Mouse (Mus musculus) adrenal gland, adult (tissue): ENCODE data around the gene Kcnj11.

Source experiments
- DNase-seq, 2 experiments: peaks; one replicate each; pipeline ENCODE4 v3.0.0; 2022 to 2023; ENCODE audit warnings: low spot score in 1 of 2; ENCODE audit not compliant: inconsistent age in 2 of 2

The Kcnj11 gene

DNA sequence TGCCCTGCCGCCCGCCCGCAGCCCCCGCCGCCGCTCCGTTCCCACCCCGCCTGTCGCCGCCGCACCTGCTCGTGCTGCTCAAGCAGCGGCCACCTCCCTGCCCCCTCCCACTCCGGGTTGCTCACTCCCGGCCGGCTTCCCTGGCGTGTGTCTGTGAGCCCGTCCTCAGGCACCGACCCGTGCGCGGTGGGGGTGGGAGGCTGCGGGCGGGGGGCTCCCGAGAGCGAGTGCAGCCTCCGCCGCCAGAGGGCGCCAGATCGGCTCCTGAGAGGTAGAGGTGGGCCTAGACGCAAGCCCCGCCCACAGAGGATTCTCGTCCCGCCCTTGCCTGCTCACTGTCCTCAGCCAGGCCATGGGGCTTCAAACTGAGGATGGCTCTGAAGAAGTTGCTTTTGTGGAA is at the start of gene Kcnj11:
TSS of gene Kcnj11 (minus strand) at position 202 of the 400 bp plus-strand sequence.
- peak; percentile 77 to 86 for DNase-seq

GRCm38 (mm10) chr7:46147417-46147816 is 46.9 kb upstream of the Kcnj11 start:
- no peak for DNase-seq

DNA sequence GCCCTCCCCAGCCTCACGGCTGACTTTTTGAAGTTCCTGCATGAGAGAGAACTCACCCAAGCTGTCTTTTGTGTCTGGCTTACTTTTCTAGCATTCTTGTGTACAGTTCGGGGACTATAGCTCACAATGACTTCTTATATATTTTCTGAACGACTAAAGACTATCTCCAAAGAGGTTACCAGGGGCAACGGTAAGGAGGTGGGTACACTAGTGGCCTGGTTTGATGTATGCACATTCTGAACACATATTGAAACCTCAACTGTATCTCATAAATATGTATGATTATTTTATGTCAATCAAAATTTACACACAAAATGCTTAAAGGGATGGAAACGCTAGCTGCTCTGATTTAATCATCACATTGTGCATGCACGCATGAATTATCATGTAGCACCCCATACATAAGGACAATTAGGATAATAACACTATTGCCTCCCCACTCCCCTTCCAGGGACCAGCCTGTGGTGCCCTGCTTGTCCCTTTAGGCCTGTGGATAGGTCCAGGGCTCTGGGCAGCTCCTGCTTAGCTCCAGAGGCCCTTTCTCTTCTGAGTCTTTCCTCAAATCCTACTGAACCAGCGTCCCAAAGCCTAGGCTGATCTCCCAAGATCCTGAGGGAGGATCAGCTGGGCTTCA is 46.2 kb upstream of the Kcnj11 start:
- no peak for DNase-seq

DNA sequence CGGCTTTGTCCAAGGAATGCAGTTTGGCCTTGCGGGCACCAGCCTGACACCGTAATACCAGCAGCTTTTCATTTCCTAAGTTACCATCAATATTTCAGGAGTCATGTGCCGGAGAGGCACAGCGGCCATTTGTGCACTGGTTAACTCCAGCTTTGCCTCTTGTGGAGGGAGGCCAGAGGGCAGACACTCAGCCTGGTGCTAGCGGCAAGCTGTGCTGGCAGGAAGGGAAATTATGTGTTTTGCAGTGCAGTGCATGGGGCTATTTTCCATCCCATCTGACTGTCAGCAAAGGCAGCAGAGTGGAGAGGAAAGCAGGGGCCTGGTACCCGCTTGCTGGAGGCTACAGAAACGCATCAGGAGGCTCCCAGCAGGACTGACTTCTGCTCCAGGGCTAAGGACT is 43.5 kb upstream of the Kcnj11 start:
- DNase-seq = no peak

GRCm38 (mm10) chr7:46138329-46138930 is 37.9 kb upstream of the Kcnj11 start:
- DNase-seq = peak in 1 of 2 experiments; percentile 52

GRCm38 (mm10) chr7:46133858-46134257 is 33.3 kb upstream of the Kcnj11 start:
- no peak for DNase-seq

- DNase-seq = no peak
These were observed 31.7 kb upstream of the Kcnj11 start for GRCm38 (mm10) chr7:46132229-46132628.

- peak in 1 of 2 experiments; percentile 36 for DNase-seq
These were observed 31.2 kb upstream of the Kcnj11 start for GRCm38 (mm10) chr7:46131806-46132205.

DNA sequence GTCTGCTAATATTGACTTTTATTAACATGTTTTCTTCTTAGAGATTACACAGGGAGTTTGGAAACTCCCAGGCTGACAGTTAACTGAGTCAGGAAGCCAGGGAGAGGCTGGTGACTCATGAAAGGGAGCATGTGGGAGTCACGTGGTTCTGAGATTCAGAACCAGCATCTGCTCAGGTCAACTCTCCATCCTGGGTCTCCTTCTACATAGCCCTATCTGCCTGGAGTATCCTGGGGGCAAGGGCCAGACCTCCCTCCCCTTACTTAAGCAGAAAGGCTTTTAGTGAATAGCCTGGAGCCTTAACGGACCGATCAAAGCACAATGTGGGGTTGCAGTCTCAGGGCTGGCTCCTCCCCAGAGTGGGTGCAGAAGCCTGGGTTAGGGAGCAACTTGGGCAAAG is 30.7 kb upstream of the Kcnj11 start:
- DNase-seq = peak; percentile 54 to 75

DNA sequence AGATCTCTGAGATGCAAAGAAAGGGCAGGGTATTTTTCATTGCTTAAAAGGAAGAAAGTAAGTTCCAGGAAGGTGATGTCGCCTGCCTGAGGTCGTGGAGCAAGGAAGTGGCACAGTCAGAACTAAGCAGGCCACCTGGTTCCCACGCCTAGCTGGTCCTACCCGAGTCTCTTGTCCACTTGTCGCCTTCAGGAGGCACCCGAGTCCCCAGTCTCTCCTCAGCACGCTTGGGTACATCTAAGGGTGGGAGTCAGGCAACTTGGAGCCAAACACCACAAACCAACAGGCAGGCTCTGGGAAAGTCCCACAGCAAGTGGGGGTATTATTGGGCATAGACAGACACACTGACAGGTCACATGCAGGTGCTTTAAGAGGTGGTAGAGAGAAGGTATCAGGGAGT is 30.2 kb upstream of the Kcnj11 start:
- no peak for DNase-seq

DNA sequence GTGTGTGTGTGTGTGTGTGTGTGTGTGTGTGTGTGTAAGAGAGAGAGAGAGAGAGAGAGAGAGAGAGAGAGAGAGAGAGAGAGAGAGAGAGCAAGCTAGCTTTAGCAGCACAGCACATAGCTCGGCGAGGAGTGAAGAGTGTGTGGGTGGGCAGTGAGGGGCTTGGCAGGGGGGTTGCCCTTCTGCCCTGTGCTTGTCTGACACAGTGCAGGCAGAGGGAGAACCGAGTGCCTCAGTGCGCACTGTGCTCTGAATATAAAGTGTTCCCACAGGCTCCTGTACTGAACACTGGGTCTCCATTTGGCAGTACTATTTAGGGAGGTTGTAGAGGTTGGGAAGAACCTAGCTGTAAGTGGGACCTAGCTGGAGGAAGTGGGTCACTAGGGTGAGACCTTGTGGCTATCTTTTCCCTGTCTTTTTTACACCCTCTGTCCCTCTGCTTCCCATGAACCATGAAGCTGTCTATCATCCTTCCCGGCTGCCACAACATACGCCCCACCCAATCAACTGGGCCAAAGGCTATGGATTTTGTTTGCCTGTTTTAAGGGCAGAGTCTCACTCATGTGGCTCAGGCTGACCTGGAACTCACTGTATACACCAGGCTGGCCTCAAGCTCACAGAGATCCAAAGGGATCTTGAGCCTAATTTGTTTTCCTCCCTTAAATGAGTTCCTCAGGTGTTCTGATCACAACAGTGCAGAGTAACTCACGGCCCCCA is 29.1 kb upstream of the Kcnj11 start:
- DNase-seq = no peak

GRCm38 (mm10) chr7:46128196-46128595 is 27.6 kb upstream of the Kcnj11 start:
- peak in 1 of 2 experiments; percentile 45 for DNase-seq

- DNase-seq = no peak
These were observed 24.8 kb upstream of the Kcnj11 start for GRCm38 (mm10) chr7:46125340-46125739.

DNA sequence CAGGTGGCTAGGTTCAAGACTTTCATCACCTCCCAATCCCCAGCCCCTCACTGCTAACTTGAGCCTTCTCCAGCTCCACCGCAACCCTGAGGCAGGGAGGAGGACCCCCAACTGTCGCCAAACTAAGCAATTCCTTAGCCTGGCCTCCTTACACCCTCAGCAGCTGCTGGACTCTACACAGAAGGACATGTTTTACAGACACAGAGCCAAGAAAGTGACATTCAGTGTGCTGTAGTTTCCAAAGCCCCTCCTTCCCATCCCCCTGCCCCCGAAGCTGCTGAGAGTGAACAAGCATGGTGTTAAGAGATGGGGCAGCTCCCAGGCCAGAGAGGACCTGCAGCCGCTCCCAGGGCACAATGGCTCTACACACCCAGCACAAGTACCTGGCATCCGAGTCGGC is 23.9 kb upstream of the Kcnj11 start:
- DNase-seq = no peak

- no peak for DNase-seq
These were observed 22.4 kb upstream of the Kcnj11 start for GRCm38 (mm10) chr7:46122964-46123363.

DNA sequence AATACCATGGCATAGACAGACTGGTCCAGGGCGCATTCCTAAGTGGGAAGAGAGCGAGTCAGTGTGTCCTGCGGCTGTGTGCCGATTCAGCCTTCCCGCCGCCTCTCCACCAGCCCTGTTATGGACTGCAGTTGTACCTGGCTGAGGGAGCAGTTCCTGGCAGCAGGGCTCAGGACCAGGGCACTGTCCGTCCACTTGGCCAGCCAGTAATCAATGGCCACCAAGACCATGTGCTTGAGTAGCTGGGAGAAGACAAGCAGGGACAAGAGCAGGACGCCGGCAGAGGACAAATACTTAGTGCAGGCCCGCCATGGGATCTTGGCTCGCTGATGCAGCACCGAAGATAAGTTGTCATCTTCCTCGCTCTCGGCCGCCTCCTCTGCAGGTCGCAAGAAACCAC is 16.5 kb upstream of the Kcnj11 start:
- DNase-seq = no peak

- DNase-seq = no peak
These were observed 15.6 kb upstream of the Kcnj11 start for GRCm38 (mm10) chr7:46116118-46116581.

GRCm38 (mm10) chr7:46113435-46113834 is 12.9 kb upstream of the Kcnj11 start:
- DNase-seq = no peak

- no peak for DNase-seq
These were observed 11.4 kb upstream of the Kcnj11 start for GRCm38 (mm10) chr7:46111938-46112337.

- DNase-seq = peak in 1 of 2 experiments; percentile 81
These were observed 10.8 kb upstream of the Kcnj11 start for GRCm38 (mm10) chr7:46111212-46111817.

GRCm38 (mm10) chr7:46110079-46110478 is 9.5 kb upstream of the Kcnj11 start:
- DNase-seq = no peak

DNA sequence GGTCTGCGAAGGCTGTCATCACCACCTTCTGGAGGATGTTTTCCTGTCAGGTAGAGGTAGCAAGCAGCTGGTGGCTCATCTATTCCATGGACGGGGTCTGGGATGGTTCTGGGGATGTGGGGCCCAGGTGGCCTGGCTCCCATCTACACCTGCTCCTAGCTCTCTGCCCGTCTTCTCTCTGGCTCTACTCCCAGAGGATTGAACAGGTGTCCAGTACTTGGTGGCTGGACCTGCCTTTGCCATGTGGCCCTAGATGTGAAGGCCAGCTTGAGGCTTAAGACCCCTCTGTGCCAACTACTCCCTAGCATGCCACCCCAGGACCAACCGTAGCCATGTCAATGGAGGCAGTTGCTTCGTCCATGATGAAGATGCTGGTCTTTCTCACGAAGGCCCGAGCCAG is 4.9 kb upstream of the Kcnj11 start:
- DNase-seq = no peak
